Mouse (Mus musculus) forebrain, embryonic 14.5 days (tissue): ENCODE data around the gene Gstp2. TPM values are rescaled to one million over a fixed set of nuclear protein-coding genes. Genes with fewer than 3 reads are reported as not detected.
"Not testable (repeated sequence)": the region's sequence is repeated elsewhere in the genome, so short reads cannot be mapped to it uniquely, and the experiment has no call there.

Source experiments
- ATAC-seq: fragments of 200-750 bp; cut with Nextera tagmentation; 2 replicates; pipeline ENCODE4 v1.8.0; 2017; ENCODE audit warnings: mild to moderate bottlenecking, moderate library complexity
- DNase-seq: peaks from one replicate; pipeline ENCODE4 v3.0.0-alpha.2; 2015; ENCODE audit warnings: low spot score
- H3K27ac ChIP-seq: fragments of 300-500 bp; sonication (generic); 2 replicates; pipeline ENCODE4 v1.5.1; 2014; ENCODE audit warnings: low read depth, mild to moderate bottlenecking, control low read depth, low read length, moderate library complexity
- H3K27me3 ChIP-seq: fragments of 300-500 bp; sonication (generic); replicated peaks from 2 replicates; pipeline ENCODE4 v1.6.1; 2014; ENCODE audit warnings: low read length, control low read depth, mixed read lengths; ENCODE audit not compliant: control insufficient read depth, insufficient read depth
- H3K36me3 ChIP-seq: fragments of 300-500 bp; sonication (generic); 2 replicates; pipeline ENCODE4 v1.6.1; 2014; ENCODE audit warnings: low read length, control low read depth; ENCODE audit not compliant: control insufficient read depth, insufficient read depth
- H3K4me1 ChIP-seq: fragments of 300-500 bp; sonication (generic); 2 replicates; pipeline ENCODE4 v1.6.1; 2014; ENCODE audit warnings: antibody characterized with exemption, low read length, control low read depth; ENCODE audit not compliant: control insufficient read depth, insufficient read depth
- H3K4me2 ChIP-seq: fragments of 300-500 bp; sonication (generic); 2 replicates; pipeline ENCODE4 v1.6.1; 2014; ENCODE audit warnings: mild to moderate bottlenecking, control low read depth, low read length
- H3K4me3 ChIP-seq: fragments of 300-500 bp; sonication (generic); 2 replicates; pipeline ENCODE4 v1.5.1; 2014; ENCODE audit warnings: low read depth, low read length, control low read depth
- H3K9ac ChIP-seq: fragments of 300-500 bp; sonication (generic); 2 replicates; pipeline ENCODE4 v1.6.1; 2014; ENCODE audit warnings: mild to moderate bottlenecking, low read length, control low read depth, moderate library complexity
- H3K9me3 ChIP-seq: fragments of 300-500 bp; sonication (generic); replicated peaks from 2 replicates; pipeline ENCODE4 v1.6.1; 2016; ENCODE audit warnings: low read length, control low read depth, mixed read lengths; ENCODE audit not compliant: control insufficient read depth
- WGBS: fragments of 180-500 bp; shearing (Covaris S2); extraction: QIAGEN DNeasy Blood & Tissue Kit; methylation state at CpG from one replicate; pipeline ENCODE4 v1.1.7; 2014; 5-methylcytosine and 5-hydroxymethylcytosine counted together
- polyA plus RNA-seq: library from polyadenylated mRNA; unstranded; fragments of >200 nt; fragmentation: Nextera tagmentation; extraction: Ambion mirVana; gene quantifications from 2 replicates; pipeline ENCODE4 v1.2.1, GENCODE M21; 2014

Gene Gstp2
- polyA plus RNA-seq, 1 experiment from 2014 or later: 1.2 TPM

DNA sequence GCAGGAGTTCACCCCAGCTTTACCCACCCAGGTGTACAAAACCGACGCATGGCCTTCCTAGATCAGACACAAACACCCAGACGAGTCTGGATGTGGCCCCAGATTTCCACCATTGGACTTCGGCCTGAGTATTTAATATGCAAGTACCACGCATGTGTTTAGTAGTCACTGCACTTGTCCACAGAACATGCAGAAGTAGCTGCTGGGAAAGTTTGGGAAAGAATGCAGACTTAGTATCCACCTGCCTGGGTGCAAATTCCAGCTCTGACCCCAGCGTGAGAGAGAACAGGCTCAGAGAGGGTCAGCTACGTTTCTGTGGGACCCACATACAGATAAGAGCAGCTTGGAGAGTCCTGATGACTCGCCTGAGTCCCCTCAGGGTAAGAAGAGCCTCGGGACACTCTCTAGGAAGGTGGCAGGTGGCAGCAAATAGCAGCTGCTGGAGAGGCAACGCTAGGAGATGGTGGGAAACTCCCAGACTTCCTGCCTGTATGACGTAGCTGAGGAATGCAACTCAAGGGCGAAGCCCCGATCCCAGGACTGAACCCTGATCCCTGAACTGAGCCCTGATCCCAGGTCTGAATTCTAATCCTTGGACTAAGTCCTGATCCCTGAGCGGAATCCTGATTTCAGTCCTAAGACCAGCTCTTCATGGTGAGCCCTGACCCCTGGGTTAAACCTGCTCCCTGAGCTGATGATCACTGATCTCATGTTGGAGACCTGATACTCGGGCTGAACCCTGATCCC is 10.3 kb upstream of the Gstp2 start:
- H3K27me3 ChIP-seq: no peaks in the 10 kb centered on the region
- no peak overlapping the region for H3K27ac ChIP-seq
- no peak overlapping the region for H3K4me2 ChIP-seq
- no peaks in the 10 kb centered on the region for H3K36me3 ChIP-seq
- no peak overlapping the region for H3K9ac ChIP-seq
- no peak for ATAC-seq
- no peaks in the 10 kb centered on the region for H3K4me1 ChIP-seq
- DNase-seq: no peak
- H3K9me3 ChIP-seq: no peaks in the 10 kb centered on the region
- WGBS: 67% methylated on average over 15 of the region's 15 CpGs
- no peak overlapping the region for H3K4me3 ChIP-seq

GRCm38 (mm10) chr19:4055216-4055946 is 9.6 kb upstream of the Gstp2 start:
- H3K9ac ChIP-seq: no peak overlapping the region
- H3K4me3 ChIP-seq: no peak overlapping the region
- H3K4me2 ChIP-seq: no peak overlapping the region
- H3K27ac ChIP-seq: no peak overlapping the region
- ATAC-seq (no peak), DNase-seq (no peak)
- H3K36me3 ChIP-seq: no peaks in the 10 kb centered on the region
- H3K27me3 ChIP-seq: no peaks in the 10 kb centered on the region
- H3K9me3 ChIP-seq: no peaks in the 10 kb centered on the region
- WGBS: 72% methylated on average over 8 of the region's 8 CpGs
- H3K4me1 ChIP-seq: no peaks in the 10 kb centered on the region

DNA sequence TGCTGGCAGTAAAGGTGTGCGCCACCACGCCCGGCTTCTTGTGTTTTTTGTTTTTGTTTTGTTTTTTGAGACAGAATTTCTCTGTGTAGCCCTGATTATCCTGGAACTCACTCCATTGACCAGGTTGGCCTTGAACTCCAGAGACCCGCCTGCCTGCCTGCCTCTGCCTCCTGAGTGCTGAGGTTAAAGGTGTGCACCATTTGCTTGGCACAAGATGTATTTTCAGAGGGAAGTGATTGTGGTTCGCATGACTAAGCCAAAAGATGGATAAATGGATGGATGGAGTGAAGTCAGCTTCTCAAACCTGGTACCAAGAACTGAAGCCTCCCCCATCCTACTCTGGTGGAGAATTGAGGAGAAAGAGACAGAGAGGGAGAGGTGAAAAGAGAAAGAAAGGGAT is 8.8 kb upstream of the Gstp2 start:
- Histone ChIP-seq H3K36me3 (no peaks in the 10 kb centered on the region), H3K4me3 (no peak overlapping the region), H3K9ac (no peak overlapping the region), H3K27ac (no peak overlapping the region), H3K9me3 (no peaks in the 10 kb centered on the region), H3K4me1 (no peaks in the 10 kb centered on the region), H3K4me2 (no peak overlapping the region), H3K27me3 (no peaks in the 10 kb centered on the region)
- no peak for DNase-seq
- 90% methylated on average over 5 of the region's 5 CpGs for whole genome bisulfite sequencing
- ATAC-seq: no peak

- ATAC-seq (no peak), DNase-seq (no peak)
- Histone ChIP-seq H3K4me1 (no peaks in the 10 kb centered on the region), H3K27ac (no peak overlapping the region), H3K4me2 (no peak overlapping the region), H3K9me3 (no peaks in the 10 kb centered on the region), H3K36me3 (no peaks in the 10 kb centered on the region), H3K4me3 (no peak overlapping the region), H3K9ac (no peak overlapping the region), H3K27me3 (no peaks in the 10 kb centered on the region)
- WGBS: 86% methylated on average over 5 of the region's 5 CpGs
Measured at GRCm38 (mm10) chr19:4052516-4053030, 6.8 kb upstream of the Gstp2 start.

GRCm38 (mm10) chr19:4051741-4052515 is 6.1 kb upstream of the Gstp2 start:
- Histone ChIP-seq H3K27ac (no peak overlapping the region), H3K36me3 (no peaks in the 10 kb centered on the region), H3K4me1 (no peaks in the 10 kb centered on the region), H3K4me3 (no peak overlapping the region), H3K27me3 (no peaks in the 10 kb centered on the region), H3K4me2 (no peak overlapping the region), H3K9ac (no peak overlapping the region), H3K9me3 (no peaks in the 10 kb centered on the region)
- no peak for ATAC-seq
- WGBS: 57% methylated on average over 10 of the region's 10 CpGs
- DNase-seq: peak; percentile 56

GRCm38 (mm10) chr19:4051016-4051415 is 5.2 kb upstream of the Gstp2 start:
- DNase-seq (no peak), ATAC-seq (no peak)
- H3K4me1 ChIP-seq: no peaks in the 10 kb centered on the region
- H3K36me3 ChIP-seq: no peaks in the 10 kb centered on the region
- H3K4me3 ChIP-seq: no peak overlapping the region
- no peak overlapping the region for H3K9ac ChIP-seq
- 90% methylated on average over 5 of the region's 5 CpGs for WGBS
- H3K9me3 ChIP-seq: no peaks in the 10 kb centered on the region
- H3K4me2 ChIP-seq: no peak overlapping the region
- no peaks in the 10 kb centered on the region for H3K27me3 ChIP-seq
- H3K27ac ChIP-seq: no peak overlapping the region

DNA sequence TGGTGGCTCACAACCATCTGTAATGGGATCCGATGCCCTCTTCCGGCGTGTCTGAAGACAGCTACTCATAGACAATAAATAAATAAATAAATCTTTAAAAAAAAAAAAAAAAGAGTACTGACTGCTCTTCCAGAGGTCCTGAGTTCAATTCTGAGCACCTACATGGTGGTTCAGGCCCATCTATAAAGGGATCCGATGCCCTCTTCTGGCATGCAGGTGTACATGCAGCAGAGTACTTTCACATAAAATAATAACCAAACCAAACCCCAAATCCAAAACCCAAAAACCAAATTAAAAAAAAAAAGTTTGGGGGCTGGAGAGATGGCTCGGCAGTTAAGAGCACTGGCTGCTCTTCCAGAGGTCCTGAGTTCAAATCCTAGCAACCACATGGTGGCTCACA is 3.2 kb upstream of the Gstp2 start:
- not testable (repeated sequence) for H3K9ac ChIP-seq, H3K27me3 ChIP-seq, DNase-seq, H3K27ac ChIP-seq, ATAC-seq, H3K4me1 ChIP-seq, H3K36me3 ChIP-seq, H3K4me3 ChIP-seq, H3K9me3 ChIP-seq, H3K4me2 ChIP-seq
- 85% methylated on average over 5 of the region's 5 CpGs for WGBS

GRCm38 (mm10) chr19:4047859-4048258 is 2.0 kb upstream of the Gstp2 start:
- Histone ChIP-seq H3K9ac (no peak overlapping the region), H3K4me2 (no peak overlapping the region), H3K4me3 (no peak overlapping the region), H3K9me3 (no peaks in the 10 kb centered on the region), H3K27ac (no peak overlapping the region), H3K36me3 (no peaks in the 10 kb centered on the region), H3K4me1 (no peaks in the 10 kb centered on the region), H3K27me3 (no peaks in the 10 kb centered on the region)
- ATAC-seq (no peak), DNase-seq (peak; percentile 90)
- WGBS: 12% methylated on average over 4 of the region's 4 CpGs
